Mouse (Mus musculus) E14TG2a.4 (cell line): ENCODE data around the gene Nckap5.

Experiments
- H3K27me3 ChIP-seq: 2 replicates; pipeline ENCODE4 v1.6.1; 2014; ENCODE audit warnings: low read length, control low read depth; ENCODE audit not compliant: insufficient read depth
- H3K36me3 ChIP-seq: 2 replicates; pipeline ENCODE4 v1.6.1; 2014; ENCODE audit warnings: low read length, control low read depth; ENCODE audit not compliant: insufficient read depth
- H3K4me1 ChIP-seq: replicated peaks from 2 replicates; pipeline ENCODE4 v1.6.1; 2014; ENCODE audit warnings: low read depth, low read length, control low read depth
- H3K4me3 ChIP-seq: replicated peaks from 2 replicates; pipeline ENCODE4 v1.5.1; 2014; ENCODE audit warnings: mild to moderate bottlenecking, low read length
- H3K9me3 ChIP-seq: 2 replicates; pipeline ENCODE4 v1.6.1; 2014; ENCODE audit warnings: low read length, control low read depth
- CTCF ChIP-seq: conservative IDR thresholded peaks from 2 replicates; pipeline ENCODE4 v1.5.1; 2014; ENCODE audit warnings: low read length
- NANOG ChIP-seq: IDR thresholded peaks from 2 replicates; pipeline ENCODE4 v1.6.1; 2014; ENCODE audit warnings: borderline replicate concordance, low read length, mixed read lengths
- POU5F1 ChIP-seq: IDR thresholded peaks from 2 replicates; pipeline ENCODE4 v1.6.1; 2014; ENCODE audit warnings: low read length, borderline replicate concordance

The Nckap5 gene

GRCm38 (mm10) chr1:126377339-126377980 is 453.1 kb downstream of the Nckap5 start:
- no peaks in the 10 kb centered on the region for H3K36me3 ChIP-seq
- TF ChIP-seq POU5F1 = no peak
- no peak for TF ChIP-seq NANOG
- no peak for TF ChIP-seq CTCF
- no peak overlapping the region for H3K4me3 ChIP-seq
- H3K4me1 ChIP-seq = no peaks in the 10 kb centered on the region
- no peaks in the 10 kb centered on the region for H3K27me3 ChIP-seq
- H3K9me3 ChIP-seq = no peaks in the 10 kb centered on the region

- TF ChIP-seq CTCF (no peak), NANOG (no peak), POU5F1 (no peak)
- H3K4me1 ChIP-seq = no peaks in the 10 kb centered on the region
- no peaks in the 10 kb centered on the region for H3K9me3 ChIP-seq
- H3K36me3 ChIP-seq = no peaks in the 10 kb centered on the region
- no peaks in the 10 kb centered on the region for H3K27me3 ChIP-seq
- no peak overlapping the region for H3K4me3 ChIP-seq
Observed at GRCm38 (mm10) chr1:126366736-126367135, 463.9 kb downstream of the Nckap5 start.

GRCm38 (mm10) chr1:126364556-126364955 is 466.0 kb downstream of the Nckap5 start:
- H3K27me3 ChIP-seq = no peaks in the 10 kb centered on the region
- no peaks in the 10 kb centered on the region for H3K9me3 ChIP-seq
- no peak overlapping the region for H3K4me3 ChIP-seq
- H3K36me3 ChIP-seq = no peaks in the 10 kb centered on the region
- TF ChIP-seq NANOG (no peak), POU5F1 (no peak), CTCF (no peak)
- no peaks in the 10 kb centered on the region for H3K4me1 ChIP-seq

GRCm38 (mm10) chr1:126360531-126361220 is 469.9 kb downstream of the Nckap5 start:
- Histone ChIP-seq H3K9me3 (no peaks in the 10 kb centered on the region), H3K27me3 (no peaks in the 10 kb centered on the region), H3K4me1 (no peaks in the 10 kb centered on the region), H3K36me3 (no peaks in the 10 kb centered on the region), H3K4me3 (no peak overlapping the region)
- TF ChIP-seq CTCF = no peak
- no peak for TF ChIP-seq NANOG
- no peak for TF ChIP-seq POU5F1

GRCm38 (mm10) chr1:126360111-126360510 is 470.5 kb downstream of the Nckap5 start:
- H3K4me3 ChIP-seq = no peak overlapping the region
- H3K9me3 ChIP-seq = no peaks in the 10 kb centered on the region
- no peak for TF ChIP-seq POU5F1
- no peak for TF ChIP-seq NANOG
- no peak for TF ChIP-seq CTCF
- no peaks in the 10 kb centered on the region for H3K36me3 ChIP-seq
- no peaks in the 10 kb centered on the region for H3K4me1 ChIP-seq
- no peaks in the 10 kb centered on the region for H3K27me3 ChIP-seq

- no peaks in the 10 kb centered on the region for H3K4me1 ChIP-seq
- TF ChIP-seq CTCF (no peak), NANOG (no peak), POU5F1 (no peak)
- H3K36me3 ChIP-seq = no peaks in the 10 kb centered on the region
- no peaks in the 10 kb centered on the region for H3K9me3 ChIP-seq
- H3K4me3 ChIP-seq = no peak overlapping the region
- H3K27me3 ChIP-seq = no peaks in the 10 kb centered on the region
Observed at GRCm38 (mm10) chr1:126341806-126342205, 488.8 kb downstream of the Nckap5 start.

GRCm38 (mm10) chr1:126339250-126339649 is 491.3 kb downstream of the Nckap5 start:
- TF ChIP-seq POU5F1 (no peak), CTCF (no peak), NANOG (no peak)

GRCm38 (mm10) chr1:126334202-126334601 is 496.4 kb downstream of the Nckap5 start:
- no peak for TF ChIP-seq NANOG
- no peak for TF ChIP-seq CTCF
- TF ChIP-seq POU5F1 = no peak
- Histone ChIP-seq H3K9me3 (no peaks in the 10 kb centered on the region), H3K4me3 (no peak overlapping the region), H3K36me3 (no peaks in the 10 kb centered on the region), H3K4me1 (no peaks in the 10 kb centered on the region), H3K27me3 (no peaks in the 10 kb centered on the region)

More at GRCm38 (mm10) chr1:126339250-126339649, 491.3 kb downstream of the Nckap5 start:
- Histone ChIP-seq H3K9me3 (no peaks in the 10 kb centered on the region), H3K4me3 (no peak overlapping the region), H3K27me3 (no peaks in the 10 kb centered on the region), H3K4me1 (no peaks in the 10 kb centered on the region), H3K36me3 (no peaks in the 10 kb centered on the region)

- Histone ChIP-seq H3K36me3 (no peaks in the 10 kb centered on the region), H3K4me1 (no peaks in the 10 kb centered on the region), H3K4me3 (no peak overlapping the region), H3K27me3 (no peaks in the 10 kb centered on the region), H3K9me3 (no peaks in the 10 kb centered on the region)
- TF ChIP-seq POU5F1 (no peak), NANOG (no peak), CTCF (no peak)
Observed at GRCm38 (mm10) chr1:126332026-126332425, 498.6 kb downstream of the Nckap5 start.
